Mouse (Mus musculus): ENCODE measurements around the gene Kctd3.

DNA sequence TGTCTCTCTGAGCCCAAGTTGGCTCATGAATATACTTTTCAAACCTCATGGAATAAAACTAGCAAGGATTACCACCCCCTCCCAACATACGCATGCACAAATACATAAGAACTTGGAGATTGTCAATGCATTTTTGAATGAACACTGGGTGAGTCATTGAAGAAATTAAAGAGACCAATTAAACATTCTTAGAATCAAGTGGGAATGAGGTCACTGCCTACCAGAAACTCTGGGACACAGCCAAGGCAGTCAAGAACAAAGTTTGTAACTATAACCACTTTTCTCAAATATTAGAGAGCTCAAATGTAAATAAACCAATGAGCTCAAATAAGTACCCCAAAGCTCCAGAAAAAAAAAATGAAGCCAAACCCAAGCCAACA lies 16.1 kb upstream of the Kctd3 start:
- TF ChIP-seq CTCF (IDR thresholded peaks at IDR 0.05; ENCODE audit: insufficient read depth, low read depth, low read length), result no peak
- no peak for TF ChIP-seq POLR2A (IDR thresholded peaks at IDR 0.05; ENCODE audit: insufficient read depth, low read depth, low read length)

Measured in olfactory bulb, adult 2 months (tissue).